Mouse (Mus musculus): ENCODE data around the gene Top2b.

GRCm38 (mm10) chr14:16433206-16433605, 68.2 kb downstream of the Top2b start:
- TF ChIP-seq POLR2A (IDR thresholded peaks at IDR 0.05; ENCODE audit: borderline replicate concordance, extremely low read depth, insufficient read depth, insufficient read length, poor library complexity, severe bottlenecking): no peak
- TF ChIP-seq CTCF (IDR thresholded peaks at IDR 0.05; ENCODE audit: borderline replicate concordance, extremely low read depth, insufficient read depth, insufficient read length): no peak
